Mouse (Mus musculus) lung, postnatal 0 days (tissue): ENCODE measurements around the gene Efna4.

Experiments
- CTCF ChIP-seq: IDR thresholded peaks from 2 replicates; pipeline ENCODE4 v1.5.1; 2016; ENCODE audit warnings: antibody characterized with exemption, mild to moderate bottlenecking
- EP300 ChIP-seq: IDR thresholded peaks from 2 replicates; pipeline ENCODE4 v1.6.1; 2016; ENCODE audit warnings: antibody characterized with exemption, mild to moderate bottlenecking, control low read depth

DNA sequence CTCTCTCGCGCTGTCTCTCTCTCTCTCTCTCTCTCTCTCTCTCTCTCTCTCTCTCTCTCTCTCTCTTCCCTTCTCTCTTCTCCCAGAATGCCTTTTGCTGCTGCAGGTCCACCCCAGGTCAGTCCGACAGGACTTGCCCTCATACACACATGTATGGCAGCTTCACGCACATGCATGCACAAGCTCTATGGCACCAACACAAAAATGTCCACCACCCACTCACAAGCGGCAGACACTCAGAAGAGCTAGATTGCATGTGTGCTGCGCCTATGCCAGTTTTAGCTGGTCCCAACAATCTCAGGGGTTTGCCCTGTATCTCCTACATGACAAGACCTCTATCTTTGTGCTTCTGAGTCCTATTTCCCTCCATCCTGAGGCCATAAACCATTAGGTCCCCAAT is 20.6 kb downstream of the Efna4 start:
- no peak for TF ChIP-seq CTCF
- no peak for TF ChIP-seq EP300
